Comparison of ENCODE assay signal across 16 mouse cellular contexts in the genomic region with DNA sequence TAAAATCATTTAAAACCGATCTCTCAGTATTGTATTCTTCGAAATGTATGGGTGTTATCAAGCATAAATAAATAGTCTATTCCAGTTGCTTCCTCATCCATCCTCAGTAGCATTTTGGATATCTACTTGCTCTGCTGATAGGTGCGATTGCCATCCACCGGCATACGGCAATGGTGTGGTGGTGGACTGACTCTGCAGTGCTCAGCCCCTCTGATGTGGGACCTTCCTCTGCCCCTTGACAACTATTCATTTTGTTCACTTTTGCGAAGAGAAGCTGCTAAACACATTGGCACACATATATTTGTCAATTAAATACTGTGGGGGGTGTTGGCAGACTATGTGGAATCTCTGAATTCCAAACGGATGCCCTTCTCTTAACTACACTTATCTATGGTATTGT.
"Had no signal": no experiment of that assay in that cellular context is flagged by ENCODE, and none has a peak within 500 bp of the region (broad histone marks: within the 10 kb centered on the region; RNA-seq: fewer than 3 reads in every experiment).

No protein-coding gene starts in this region.

- H3K9me3 ChIP-seq: limb, embryonic 10.5 days; limb, embryonic 13.5 days; liver, embryonic 12.5 days; liver, embryonic 15.5 days; lung, embryonic 15.5 days; midbrain, embryonic 12.5 days; midbrain, embryonic 15.5 days; neural tube, embryonic 12.5 days; neural tube, embryonic 15.5 days; stomach, embryonic 15.5 days had no signal

- ATAC-seq: liver, embryonic 12.5 days had no signal

- H3K4me1 ChIP-seq: limb, embryonic 10.5 days; limb, embryonic 13.5 days; liver, embryonic 12.5 days; liver, embryonic 15.5 days; lung, embryonic 15.5 days; midbrain, embryonic 15.5 days; neural tube, embryonic 12.5 days; neural tube, embryonic 15.5 days; stomach, embryonic 15.5 days had no signal

- H3K36me3 ChIP-seq: limb, embryonic 10.5 days; limb, embryonic 13.5 days; liver, embryonic 12.5 days; liver, embryonic 15.5 days; lung, embryonic 15.5 days; midbrain, embryonic 12.5 days; midbrain, embryonic 15.5 days; neural tube, embryonic 12.5 days; neural tube, embryonic 15.5 days; stomach, embryonic 15.5 days had no signal

- H3K4me3 ChIP-seq: limb, embryonic 10.5 days; limb, embryonic 13.5 days; liver, embryonic 12.5 days; liver, embryonic 15.5 days; lung, embryonic 15.5 days; megakaryocyte, embryonic 14.5 days; midbrain, embryonic 12.5 days; midbrain, embryonic 15.5 days; neural tube, embryonic 12.5 days; neural tube, embryonic 15.5 days; stomach, embryonic 15.5 days had no signal

- DNase-seq: kidney, adult 9 months; kidney, postnatal 4 days; liver; spleen, adult 18-20 months; thymus, postnatal 36 days had no signal

- H3K4me2 ChIP-seq: limb, embryonic 13.5 days; liver, embryonic 12.5 days; liver, embryonic 15.5 days; lung, embryonic 15.5 days; midbrain, embryonic 12.5 days; midbrain, embryonic 15.5 days; neural tube, embryonic 12.5 days; neural tube, embryonic 15.5 days; stomach, embryonic 15.5 days had no signal

- H3K27ac ChIP-seq: limb, embryonic 10.5 days; limb, embryonic 13.5 days; liver, embryonic 12.5 days; liver, embryonic 15.5 days; lung, embryonic 15.5 days; midbrain, embryonic 12.5 days; midbrain, embryonic 15.5 days; neural tube, embryonic 12.5 days; neural tube, embryonic 15.5 days; stomach, embryonic 15.5 days had no signal

- H3K9ac ChIP-seq: limb, embryonic 13.5 days; liver, embryonic 12.5 days; liver, embryonic 15.5 days; lung, embryonic 15.5 days; midbrain, embryonic 12.5 days; midbrain, embryonic 15.5 days; neural tube, embryonic 12.5 days; neural tube, embryonic 15.5 days; stomach, embryonic 15.5 days had no signal

- H3K27me3 ChIP-seq: limb, embryonic 13.5 days; liver, embryonic 12.5 days; liver, embryonic 15.5 days; lung, embryonic 15.5 days; midbrain, embryonic 12.5 days; midbrain, embryonic 15.5 days; neural tube, embryonic 12.5 days; neural tube, embryonic 15.5 days; stomach, embryonic 15.5 days had no signal
